Mouse (Mus musculus) kidney, postnatal 36 days (tissue): ENCODE data around the gene Crybg3.
A peak's percentile ranks its signal among the peaks of the same experiment; 100 is the strongest.

ENCODE experiments used
- DNase-seq, 2 experiments: peaks; one replicate each; pipeline ENCODE4 v3.0.0; 2021 to 2022; ENCODE audit warnings: mixed read lengths in 2 of 2

The Crybg3 gene

DNA sequence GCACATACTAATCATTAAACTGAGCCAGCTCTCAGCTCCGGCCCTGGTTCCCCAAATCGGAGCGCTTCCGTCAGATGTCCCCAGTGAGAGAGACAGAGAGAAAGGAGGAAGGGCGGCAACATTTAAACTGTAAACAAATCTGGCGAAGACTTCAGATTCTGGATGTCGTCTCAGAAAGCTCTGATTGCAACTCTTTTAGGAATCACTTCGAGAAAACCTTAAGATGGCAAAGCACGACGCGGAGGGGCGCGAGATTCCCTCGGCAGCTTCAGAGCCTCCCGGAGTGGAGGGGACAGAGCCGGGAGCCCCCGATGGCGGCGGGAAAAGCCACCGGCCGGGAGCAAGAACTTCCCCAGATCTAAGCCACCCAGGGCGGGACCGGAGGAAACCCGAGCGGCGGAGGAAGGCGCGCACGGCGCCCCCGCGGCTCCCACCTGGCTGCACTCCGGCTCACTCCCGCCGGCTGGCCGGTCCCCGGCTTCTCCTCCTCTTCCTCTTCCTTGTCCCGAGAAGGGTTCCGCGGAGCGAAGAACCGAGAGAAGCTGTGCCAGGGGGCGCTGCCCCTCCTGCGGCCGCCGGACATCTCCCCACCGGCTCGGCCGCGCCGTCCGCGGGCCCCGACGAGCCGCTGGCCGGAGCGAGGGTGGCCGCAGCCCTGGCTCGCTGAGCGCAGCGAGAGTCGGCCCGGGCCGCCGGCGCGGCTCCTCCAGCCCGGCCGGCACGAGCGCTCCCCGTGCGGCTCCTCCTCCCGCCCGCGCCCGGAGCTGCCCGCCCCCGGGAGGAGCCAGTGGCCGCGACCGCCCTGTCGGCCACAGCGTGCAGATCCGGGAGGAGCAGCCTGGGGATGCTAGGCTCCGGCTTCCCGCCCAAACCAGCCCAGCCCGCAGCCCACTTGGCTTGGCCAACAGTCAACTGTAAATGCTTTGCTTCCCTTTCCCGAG is at the start of gene Crybg3:
TSS of gene Crybg3 (minus strand) at position 669 of the 941 bp plus-strand sequence.
- DNase-seq = peak; percentile 85 to 92

DNA sequence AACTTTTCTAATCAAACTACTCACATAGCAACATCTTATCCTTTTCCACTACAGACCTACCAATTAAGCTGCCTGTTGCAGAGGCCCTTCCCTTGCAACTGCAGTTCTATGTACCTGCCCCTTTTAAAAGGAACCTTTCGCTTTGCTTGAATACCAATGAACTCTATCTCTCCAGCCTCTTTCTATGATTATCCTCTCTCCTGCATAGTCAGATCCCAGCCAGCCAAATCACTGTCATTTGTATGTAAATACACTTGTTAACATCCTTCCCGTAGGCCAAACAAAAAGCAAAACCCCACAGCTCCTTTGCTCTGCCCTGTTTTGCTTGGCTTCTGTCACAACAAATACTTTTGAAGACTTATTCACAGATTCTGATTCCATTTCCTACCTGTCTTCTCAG is 43.0 kb upstream of the Crybg3 start:
- DNase-seq = no peak

DNA sequence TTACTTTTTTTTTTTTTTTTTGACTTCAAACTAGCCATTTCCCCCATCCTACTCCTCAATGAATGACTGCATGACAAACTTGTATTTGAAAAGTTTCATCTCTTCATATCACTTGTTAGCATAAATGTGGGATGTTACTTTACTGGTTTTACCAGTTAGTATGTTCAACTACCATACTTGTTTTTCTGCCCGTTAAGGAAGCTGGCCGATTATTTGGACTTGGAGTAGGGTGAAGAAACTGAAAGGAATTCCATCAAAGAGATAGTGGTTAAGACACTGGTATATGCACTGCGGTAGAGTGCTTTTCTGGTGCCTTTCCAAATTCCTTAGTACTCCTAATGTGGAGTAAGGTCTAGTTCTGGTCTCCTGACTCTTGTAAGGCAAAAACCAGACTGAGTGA is 39.2 kb upstream of the Crybg3 start:
- DNase-seq = no peak

DNA sequence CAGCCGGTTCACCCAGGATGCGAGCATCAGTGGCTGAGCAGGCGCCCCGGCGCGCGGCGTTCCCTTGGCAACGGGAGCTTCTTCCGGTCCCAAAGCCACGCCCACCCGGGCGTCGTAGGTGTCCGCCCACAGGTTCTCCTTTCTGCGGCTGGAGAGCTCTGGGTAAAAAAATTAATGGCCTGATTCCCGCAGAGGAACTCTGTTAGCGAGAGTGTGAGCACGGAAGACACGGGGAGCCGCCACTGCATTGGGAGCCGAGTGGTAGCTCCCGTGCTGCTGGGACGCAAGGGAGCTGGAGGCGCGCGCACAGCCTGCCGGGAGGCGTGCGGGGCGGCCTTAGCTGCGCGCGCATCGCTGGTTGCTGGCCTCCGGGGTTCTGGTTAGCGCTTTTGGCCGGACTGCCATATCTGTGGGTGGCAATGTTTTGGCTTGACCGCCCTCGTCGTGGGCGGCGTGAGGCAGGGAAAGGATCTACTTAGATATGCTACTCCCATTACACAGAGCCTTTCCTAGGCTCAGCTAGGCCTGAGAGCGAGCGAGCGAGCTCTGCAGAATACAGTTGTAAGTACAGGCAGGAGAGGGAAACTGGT is 38.4 kb upstream of the Crybg3 start, which contains the start of gene Arl6:
TSS of gene Arl6 (minus strand) at position 290 of the 590 bp plus-strand sequence.
- DNase-seq = peak; percentile 94 to 98

DNA sequence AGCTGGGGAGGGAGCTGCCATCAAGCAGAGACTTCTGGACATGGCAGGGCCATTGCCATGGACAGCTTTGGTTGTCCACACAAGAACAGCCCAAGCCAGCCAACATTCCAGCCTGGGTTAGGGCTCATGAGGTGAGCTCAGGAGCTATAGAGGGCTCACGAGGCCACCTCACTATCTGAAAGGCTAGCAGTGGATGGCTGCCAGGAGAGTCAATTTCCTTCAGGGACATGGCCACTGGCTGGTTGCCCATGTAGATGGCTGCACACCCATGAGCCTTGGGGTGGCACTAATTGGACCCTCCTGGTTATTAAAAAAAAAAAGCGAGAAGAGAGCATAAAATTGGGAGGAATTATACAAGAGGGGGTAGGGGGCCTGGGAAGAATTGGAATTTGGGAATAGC is 33.8 kb upstream of the Crybg3 start:
- peak in 1 of 2 experiments; percentile 7 for DNase-seq

DNA sequence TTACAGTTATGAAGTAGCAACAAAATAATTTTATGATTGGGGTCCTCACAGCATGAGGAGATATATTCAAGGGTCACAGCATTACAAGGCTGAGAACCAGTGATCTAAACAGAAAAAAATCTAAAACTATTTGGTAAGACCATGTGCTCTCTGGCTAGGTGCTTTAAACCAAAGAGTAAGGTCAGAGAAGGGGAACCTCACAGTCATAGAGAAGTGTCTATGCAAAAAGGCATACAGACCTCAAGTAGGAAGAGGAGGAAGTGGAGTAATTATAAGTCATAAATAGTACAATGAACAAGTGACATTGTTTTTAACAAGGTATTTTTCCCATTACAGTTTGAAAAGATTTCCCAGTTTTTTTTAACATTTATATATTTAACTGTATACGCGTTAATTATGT is 20.8 kb upstream of the Crybg3 start:
- DNase-seq = no peak

DNA sequence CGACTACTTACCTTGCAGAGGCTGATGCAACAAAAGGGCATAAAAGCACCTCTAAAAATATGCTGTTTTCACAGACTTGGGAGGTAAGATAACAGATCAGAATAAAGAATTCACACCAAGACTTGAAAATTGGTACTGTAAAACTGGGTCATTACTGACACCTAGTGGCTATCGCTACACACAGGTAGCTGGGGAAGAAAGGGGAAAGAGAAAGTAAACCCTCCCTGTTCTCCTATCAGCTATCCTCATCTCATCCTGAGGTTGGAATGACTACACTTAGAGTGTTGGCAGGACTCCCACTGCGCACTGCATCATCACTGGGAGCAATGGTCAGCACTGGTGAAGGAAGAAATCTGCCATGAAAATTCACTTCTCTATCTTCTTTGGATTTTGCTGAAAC is 16.4 kb upstream of the Crybg3 start:
- DNase-seq = peak; percentile 54 to 57

DNA sequence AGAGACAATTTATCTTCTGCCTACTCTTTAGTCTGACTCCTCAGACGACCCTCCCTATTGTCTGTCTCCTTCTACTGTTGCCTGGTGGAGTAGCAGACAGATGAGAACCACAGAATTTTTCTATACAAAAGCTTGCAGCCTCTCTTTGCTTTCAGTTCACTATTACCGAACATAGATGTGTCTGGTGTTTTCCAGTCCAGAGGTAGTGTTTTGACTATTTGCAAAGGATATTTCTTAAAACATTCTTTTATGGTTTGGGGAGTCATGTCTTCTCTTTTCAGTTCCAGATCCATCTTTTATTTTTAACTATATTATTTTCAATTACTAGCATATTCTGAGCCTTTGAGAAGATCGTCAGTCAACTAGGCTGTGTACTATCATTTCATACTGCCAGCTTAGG is 14.9 kb upstream of the Crybg3 start:
- DNase-seq = no peak

DNA sequence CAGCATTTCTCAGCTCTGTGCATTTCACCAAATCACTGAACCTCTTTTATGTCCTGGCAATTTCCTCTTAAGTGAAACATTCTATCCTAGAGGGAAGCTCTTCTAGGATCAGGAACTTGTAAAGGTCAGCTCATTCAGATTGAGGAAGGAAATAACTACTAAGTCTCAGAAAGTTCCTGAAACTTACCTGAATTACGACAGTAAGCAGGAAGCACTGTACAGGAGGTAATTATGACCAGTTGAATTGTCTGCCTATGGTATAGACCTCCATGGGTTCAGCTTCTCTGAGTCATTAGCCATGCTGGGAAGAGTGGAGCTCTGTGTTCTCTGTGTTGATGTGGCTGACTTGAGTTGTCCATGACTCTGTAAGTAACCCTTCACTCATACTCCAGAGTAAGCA is 10.0 kb upstream of the Crybg3 start:
- DNase-seq = no peak

DNA sequence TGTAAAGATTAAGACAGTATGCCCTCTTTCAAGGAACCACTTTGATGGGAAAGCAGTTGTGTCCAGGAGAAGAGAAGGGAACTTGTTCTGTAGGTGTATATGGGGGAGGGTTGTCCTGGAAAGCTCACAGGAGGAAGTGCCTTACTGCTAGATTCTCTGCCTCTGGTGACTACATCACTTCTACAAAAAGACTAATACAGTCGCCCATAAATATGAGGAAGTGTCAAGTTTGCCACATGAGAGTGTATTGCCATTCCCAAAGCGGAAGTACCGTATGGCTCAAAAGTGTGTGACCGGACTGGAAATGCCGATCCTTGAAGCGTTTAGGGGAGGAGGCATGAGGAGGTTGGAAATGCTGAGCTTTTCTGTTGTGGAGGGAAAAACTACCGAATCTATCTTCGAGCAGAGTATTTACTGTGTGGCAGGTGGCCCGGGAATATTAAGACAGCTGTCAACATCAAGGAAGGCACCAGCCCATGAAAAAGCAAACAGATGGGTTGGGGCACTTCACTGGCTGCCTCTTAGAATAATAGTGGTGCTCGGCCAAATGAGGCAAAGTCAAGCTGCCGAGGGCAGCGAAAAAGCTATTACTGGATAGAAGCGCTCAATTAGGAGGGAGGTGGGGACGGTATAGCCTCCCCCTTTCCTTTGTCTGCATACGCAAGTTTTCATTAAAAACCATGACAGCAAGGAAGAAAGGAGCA is 3.5 kb upstream of the Crybg3 start:
- DNase-seq = no peak

DNA sequence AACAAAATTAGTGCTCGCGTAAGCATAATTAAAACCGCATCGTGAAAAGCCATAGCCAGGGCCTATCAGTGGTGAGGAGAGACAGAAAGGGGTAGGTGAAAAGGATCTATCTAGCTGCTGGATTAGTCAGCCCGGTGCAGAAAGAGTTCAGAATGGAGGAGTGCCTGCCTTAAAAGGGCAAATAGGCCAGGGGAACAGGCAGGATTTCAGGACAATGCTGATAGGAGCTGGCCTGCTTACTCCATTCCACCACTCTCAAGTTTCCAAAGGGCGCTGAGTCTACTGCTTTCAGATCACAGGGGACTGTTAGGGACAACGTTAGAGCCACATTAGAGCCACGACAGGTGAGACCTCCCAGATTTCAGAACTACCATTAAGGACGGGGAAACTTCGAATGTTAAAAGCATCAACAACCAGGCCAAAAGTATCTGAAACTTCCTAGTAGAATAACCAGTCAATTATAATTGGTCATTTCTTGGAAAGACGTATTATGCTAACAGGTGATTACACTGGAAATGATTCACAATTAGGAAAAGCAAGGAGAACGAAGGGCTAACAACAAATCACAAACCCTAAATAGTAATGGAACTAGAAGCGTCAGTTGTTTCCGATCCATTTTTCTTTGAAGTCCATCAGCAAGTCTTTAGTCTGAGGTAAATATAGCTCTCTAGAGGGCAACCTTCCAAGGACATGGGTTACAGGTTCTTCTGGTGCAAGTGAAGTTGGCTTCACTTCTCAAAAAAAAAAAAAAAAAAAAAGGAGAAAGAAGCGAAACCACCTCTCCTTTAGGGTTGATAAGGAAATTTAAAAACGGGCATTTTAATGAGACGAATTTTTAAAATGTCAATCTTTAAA is 1.1 kb downstream of the Crybg3 start:
- peak in 1 of 2 experiments; percentile 54 for DNase-seq

DNA sequence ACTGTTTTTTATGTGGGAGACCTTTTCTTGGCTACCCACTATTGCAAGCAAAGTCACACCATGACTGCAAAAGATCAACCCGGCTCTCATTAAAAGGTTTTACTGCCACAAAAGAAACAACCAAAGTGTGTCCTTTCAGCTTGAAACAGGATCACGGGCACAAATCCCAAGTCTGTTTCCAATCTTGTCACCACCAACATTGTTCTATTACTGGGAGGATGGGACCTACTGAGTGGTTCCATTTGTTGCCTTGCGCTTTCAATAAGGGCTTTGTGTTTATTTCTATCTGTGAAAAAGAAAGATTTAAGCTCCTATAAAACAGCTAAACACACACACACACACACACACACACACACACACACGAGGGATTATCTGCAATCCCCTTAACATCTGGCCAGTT is 1.8 kb downstream of the Crybg3 start:
- no peak for DNase-seq

DNA sequence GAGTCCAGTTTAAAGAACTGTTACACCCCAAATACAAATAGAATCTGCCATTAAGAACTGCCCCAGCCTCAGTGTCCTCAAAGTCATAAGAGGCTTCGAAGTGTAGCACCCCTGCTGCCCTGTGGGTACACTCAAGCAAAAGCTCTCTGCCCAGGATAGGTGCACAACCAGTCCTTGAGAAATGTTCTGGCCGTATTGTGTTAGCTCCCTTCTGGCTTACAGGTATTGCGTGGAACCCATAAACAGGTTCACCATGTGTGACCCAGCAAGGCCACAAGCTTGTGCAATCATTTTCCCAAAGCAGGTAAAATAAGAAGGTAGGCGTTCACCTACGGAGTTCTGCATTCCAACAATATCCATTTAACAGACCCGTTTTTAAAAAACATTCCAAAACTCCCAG is 3.5 kb downstream of the Crybg3 start:
- DNase-seq = no peak

DNA sequence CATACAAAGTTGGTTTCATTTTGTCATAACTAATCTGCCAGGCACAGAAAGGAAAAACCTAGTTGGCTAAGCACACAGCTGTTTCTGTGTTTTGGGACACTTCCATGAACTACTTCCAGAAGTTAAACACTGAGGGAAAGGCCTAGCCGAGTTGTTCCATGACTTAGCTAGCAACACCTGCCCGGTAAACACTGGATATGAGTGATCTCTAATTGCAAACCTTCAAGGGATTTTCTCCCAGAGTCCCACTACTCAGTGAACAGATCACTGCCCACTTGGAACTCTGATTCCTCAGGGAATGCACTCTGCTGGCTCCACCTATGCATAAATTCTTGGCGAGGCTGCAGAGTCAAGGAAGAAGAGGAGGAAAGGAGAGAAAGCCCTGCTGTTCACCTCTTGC is 6.1 kb downstream of the Crybg3 start:
- DNase-seq = no peak

DNA sequence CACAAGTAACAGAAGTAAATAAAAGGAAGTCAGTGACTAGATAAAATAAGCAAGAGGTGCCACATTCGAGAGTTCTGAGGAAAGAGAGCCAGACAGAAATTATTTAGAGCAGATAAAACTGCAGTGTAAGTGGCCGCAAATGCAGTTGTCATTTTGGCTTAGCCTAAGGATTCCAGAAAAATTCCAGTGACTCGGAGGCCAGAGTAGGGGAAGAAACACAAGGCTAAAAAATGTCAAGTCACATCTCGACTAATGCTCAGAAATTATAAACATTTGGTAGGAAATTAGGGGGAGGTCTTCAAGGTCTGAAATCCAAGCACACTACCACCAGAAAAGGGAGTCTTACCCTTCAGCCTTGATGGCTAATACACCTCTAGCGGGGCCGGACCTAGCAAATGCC is 10.0 kb downstream of the Crybg3 start:
- DNase-seq = no peak

DNA sequence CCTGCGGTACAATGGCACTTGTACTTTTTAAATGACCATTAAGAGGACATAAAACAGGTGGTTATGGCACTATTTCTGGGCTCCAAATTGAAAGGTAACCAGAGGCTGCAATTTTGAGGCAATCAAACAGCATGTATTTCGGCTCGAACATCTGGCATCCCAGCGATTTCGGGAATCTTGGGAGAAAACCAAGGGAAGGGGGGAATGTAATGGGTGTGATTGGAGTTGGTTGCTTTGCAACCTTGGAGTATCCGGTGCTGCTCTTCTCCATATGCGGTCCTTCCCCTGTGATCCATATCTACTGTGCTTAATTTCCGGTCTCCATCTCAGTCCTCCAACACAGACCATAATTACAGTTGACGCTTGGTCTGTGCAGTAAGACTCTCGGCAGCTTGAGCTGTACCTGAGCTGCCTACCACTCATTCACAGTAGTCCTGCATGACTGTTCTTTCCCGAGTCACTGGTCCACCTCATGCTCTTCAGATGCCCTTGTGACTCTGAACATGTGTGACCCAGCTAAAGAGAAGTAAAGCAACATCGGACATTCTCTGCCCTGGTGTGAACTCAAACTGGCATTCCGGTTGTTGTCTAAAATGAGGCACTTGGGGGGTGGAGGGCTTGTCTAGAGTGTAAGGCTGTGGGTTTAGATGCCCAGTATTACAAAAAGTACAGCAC is 12.3 kb downstream of the Crybg3 start:
- DNase-seq = no peak

DNA sequence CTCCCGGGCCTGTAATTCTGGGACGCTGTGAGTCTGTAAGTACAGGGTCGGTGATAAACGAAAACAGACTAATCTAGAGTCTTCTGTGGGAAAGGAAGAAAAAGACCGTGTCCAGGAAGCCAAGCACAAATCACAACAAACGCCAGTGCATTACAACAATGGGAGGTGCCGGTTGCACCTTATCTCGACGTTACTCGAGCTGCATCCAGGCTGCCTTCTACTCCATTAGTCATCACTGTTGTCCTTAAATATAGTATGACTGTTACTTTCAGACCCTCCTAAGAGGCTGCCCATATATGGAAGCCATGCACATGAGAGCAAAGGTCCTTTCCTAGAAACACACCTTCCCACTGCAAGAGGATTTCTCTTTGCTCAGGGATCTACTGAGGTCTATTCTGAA is 13.0 kb downstream of the Crybg3 start:
- DNase-seq = no peak

DNA sequence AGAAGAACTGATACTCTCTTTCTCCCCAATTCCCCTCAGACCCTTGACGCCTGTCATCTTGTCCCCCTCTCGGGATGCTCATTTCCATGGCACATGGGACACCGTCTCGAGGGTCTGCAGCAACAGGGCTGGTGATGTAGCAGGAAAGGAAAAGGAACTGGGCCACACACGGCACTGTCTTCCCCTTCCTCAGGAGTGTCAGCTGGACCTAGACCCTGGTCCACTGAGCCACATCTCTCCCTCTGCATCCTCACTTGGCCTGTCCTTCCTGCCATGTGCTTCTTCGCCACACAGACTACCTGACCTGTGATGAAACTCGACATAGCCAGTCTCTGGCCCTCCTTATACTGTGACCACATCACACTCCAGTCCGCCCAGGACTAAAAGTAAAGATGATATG is 13.9 kb downstream of the Crybg3 start:
- no peak for DNase-seq

DNA sequence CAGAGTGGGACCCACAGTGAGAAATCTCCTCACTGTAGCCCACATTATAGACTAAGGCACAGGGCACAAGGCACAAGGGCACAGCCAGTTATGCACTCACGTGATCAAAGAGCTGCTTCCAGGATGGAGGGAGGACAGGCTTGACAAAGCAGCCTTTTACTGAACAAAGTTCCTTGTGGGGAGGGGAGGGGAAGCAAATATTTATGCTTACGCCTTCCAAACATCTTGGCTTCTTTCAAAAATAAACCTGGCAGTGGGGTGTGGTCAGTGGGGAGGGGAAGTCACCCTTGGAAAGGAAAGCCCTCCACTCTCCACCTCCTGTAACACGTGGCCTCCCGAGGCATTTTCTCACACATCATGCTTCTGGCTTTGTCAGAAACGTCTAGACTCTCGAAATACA is 14.5 kb downstream of the Crybg3 start:
- DNase-seq = peak; percentile 34 to 51

DNA sequence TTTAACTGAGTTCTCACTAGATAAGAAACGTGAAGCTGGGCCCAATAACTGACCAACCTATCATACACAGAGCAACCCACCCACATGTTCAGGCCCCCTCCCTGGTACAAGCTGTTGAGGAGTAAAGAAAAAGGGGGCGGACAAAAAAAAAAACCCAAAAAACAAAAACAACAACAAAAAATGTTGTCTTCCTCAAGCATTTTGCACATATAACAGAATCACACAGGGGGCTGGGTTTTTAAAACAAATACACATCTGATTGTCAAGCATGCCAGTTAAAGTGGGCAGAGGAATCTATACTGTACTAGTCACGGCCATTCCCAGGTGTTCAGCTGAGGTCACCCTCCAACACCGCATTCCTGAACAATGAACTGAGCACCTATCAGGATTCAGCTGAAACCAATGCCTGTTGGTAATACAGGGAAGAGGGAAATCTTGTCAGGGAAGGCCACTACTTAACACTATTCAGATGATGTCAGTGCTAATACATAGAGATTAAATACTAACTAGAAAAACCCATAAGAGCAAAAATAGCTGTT is 15.0 kb downstream of the Crybg3 start:
- DNase-seq = no peak

DNA sequence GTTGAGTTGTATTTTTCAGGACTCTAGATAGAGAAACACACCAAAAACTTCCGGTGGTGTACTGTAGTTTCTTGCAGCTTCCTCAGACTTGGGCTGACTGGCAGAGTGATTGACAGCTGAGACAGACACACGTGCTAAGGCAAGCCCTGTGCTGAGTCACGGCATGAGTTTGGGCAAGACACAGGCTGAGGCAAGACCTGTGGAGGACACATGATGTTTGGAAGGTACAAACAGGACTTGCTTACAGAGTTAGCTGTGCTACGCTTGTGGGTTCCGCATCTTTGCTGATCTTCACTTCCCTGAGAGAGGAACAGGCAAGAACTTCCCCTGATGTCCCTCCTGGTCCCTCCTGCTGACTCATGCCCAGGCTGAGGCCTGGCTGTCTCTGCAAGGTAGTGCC is 17.3 kb downstream of the Crybg3 start:
- no peak for DNase-seq

DNA sequence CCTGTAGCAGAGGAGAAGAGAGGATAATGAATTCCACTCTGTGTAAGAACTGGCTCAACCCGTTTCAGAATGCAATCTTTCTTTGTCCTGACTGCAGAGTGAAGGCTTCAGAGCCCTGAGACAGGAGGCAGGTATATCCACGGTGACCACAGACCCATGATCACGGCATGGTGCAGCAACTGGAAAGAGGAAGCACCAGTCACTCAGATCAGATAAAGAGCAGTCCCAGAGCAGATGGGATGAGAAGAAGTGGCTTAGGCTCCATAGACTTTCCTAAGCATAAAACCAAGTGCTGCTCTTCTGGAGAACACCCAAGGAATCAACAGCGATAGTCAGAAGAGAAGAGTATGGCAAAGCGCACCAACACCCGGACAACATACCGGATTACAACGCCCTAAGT is 21.5 kb downstream of the Crybg3 start:
- DNase-seq = no peak
